Mouse (Mus musculus) liver, embryonic 12.5 days (tissue): ENCODE data around the gene Top3b. TPM values are rescaled to one million over a fixed set of nuclear protein-coding genes. Genes with fewer than 3 reads are reported as not detected.

Experiments
- polyA plus RNA-seq: library from polyadenylated mRNA; unstranded; fragments of >200 nt; fragmentation: Nextera tagmentation; extraction: Ambion mirVana; gene quantifications from 2 replicates; pipeline ENCODE4 v1.2.1, GENCODE M21; 2016

Gene Top3b
- polyA plus RNA-seq, 1 experiment from 2014 or later: 40.8 TPM

Other genes starting within 250 kb of the Top3b start
- not detected in 2 replicates for gene Olfr19, start 194.3 kb upstream of the Top3b start, polyA plus RNA-seq
- not detected in 2 replicates for gene Spag6l, start 41.3 kb upstream of the Top3b start, polyA plus RNA-seq
- not detected in 2 replicates for gene Igll1, start 6.8 kb upstream of the Top3b start, polyA plus RNA-seq
- gene Vpreb1, start 107 bp downstream of the Top3b start, polyA plus RNA-seq: 0.80 and 0.83 TPM in 2 replicates
- 13.8 and 14.4 TPM in 2 replicates for gene Ppm1f, start 25.7 kb downstream of the Top3b start, polyA plus RNA-seq
- gene Mapk1, start 112.6 kb downstream of the Top3b start, polyA plus RNA-seq: 117 and 123 TPM in 2 replicates
- gene Ypel1, start 199.0 kb downstream of the Top3b start, polyA plus RNA-seq: 2.6 and 3.3 TPM in 2 replicates
- gene Ppil2, start 240.5 kb downstream of the Top3b start, polyA plus RNA-seq: 72.7 and 77.5 TPM in 2 replicates